Mouse (Mus musculus): ENCODE data around the gene Tmem256. TPM values are rescaled to one million over a fixed set of nuclear protein-coding genes. Genes with fewer than 3 reads are reported as not detected.
A peak's percentile ranks its signal among the peaks of the same experiment; 100 is the strongest.

Tmem256 gene
- total and polyA plus RNA-seq, 3 experiments = 202 to 513 (median 434) TPM

DNA sequence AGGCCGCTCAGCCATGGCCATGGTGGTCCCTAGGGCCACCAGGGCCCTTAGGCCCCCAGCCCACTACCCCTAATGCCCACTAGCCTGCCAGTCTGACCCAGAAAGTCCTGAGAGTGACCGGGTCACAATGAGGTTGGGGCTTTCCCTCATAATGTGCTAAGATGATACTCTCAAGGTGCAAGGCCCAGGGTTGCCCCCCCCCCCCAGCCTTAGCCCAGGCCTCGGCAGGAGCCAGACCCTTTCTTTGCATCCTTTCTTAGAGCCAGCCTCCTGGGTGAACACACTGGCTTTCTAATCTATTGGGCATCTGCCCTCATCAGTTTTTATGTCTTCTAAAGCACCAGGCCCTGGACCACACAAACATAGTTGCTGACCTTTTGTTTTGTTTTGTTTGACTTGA, 16.2 kb upstream of the Tmem256 start, which contains the start of gene Spem1:
TSS of gene Spem1 (minus strand) at position 101 of the 400 bp plus-strand sequence.
- peaks cover 44% of the 10 kb centered on the region for H3K27me3 ChIP-seq (ENCODE audit: insufficient read depth, low read length)
- DNase-seq (ENCODE audit: low spot score) (no peak), ATAC-seq (ENCODE audit: extremely low read depth, insufficient number of reproducible peaks, low FRiP score, poor library complexity, severe bottlenecking) (no peak)
- H3K4me3 ChIP-seq (ENCODE audit: low read depth, low read length) = no peak within 1 kb of the TSS
- H3K4me1 ChIP-seq (ENCODE audit: insufficient read depth, low read depth, low read length) = no peaks in the 10 kb centered on the region; the same call in 1 of the 2 replicates
- peaks cover 24% of the 10 kb centered on the region for H3K36me3 ChIP-seq (replicated peaks)
- TF ChIP-seq CTCF (IDR thresholded peaks at IDR 0.05; ENCODE audit: low read depth, low read length) = no peak
- no peak for TF ChIP-seq GATA1 (IDR thresholded peaks at IDR 0.05; ENCODE audit: borderline replicate concordance, low read length)
- no peak for TF ChIP-seq POLR2AphosphoS5 (IDR thresholded peaks at IDR 0.05; ENCODE audit: insufficient replicate concordance, low read depth, low read length)
- TF ChIP-seq GATA2 (IDR thresholded peaks at IDR 0.05; ENCODE audit: borderline replicate concordance, low read depth, low read length) = no peak
- TF ChIP-seq TAL1 (conservative IDR thresholded peaks at IDR 0.05; ENCODE audit: low read depth, low read length) = no peak
- peaks cover 8% of the 10 kb centered on the region for H3K9me3 ChIP-seq (replicated peaks)

DNA sequence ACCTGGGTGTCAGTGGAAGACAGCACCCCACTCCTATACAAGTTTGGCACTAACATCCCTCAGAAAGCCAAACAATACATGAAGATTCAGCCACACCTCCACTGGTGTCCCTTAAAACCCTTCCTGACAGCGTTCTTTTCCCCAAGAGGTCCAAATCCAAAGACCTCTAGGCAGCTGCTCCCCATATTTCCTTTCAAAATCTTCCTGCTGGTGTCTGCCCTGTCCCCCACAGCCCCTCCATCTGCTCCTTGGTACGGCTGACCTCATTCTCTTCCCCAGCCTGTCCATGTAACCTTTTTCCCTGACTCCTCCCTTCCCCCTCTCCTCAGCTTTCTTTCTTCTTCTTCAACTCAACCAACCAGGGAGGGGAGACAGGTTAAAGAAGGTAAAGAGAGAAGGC, 14.9 kb upstream of the Tmem256 start:
- no peak overlapping the region for H3K4me3 ChIP-seq (ENCODE audit: low read depth, low read length)
- peaks cover 37% of the 10 kb centered on the region for H3K36me3 ChIP-seq (replicated peaks)
- no peaks in the 10 kb centered on the region; the same call in 1 of the 2 replicates for H3K4me1 ChIP-seq (ENCODE audit: insufficient read depth, low read depth, low read length)
- no peak for ATAC-seq (ENCODE audit: extremely low read depth, insufficient number of reproducible peaks, low FRiP score, poor library complexity, severe bottlenecking)
- TF ChIP-seq TAL1 (conservative IDR thresholded peaks at IDR 0.05; ENCODE audit: low read depth, low read length) (no peak), GATA2 (IDR thresholded peaks at IDR 0.05; ENCODE audit: borderline replicate concordance, low read depth, low read length) (no peak), POLR2AphosphoS5 (IDR thresholded peaks at IDR 0.05; ENCODE audit: insufficient replicate concordance, low read depth, low read length) (no peak), GATA1 (IDR thresholded peaks at IDR 0.05; ENCODE audit: borderline replicate concordance, low read length) (no peak), CTCF (IDR thresholded peaks at IDR 0.05; ENCODE audit: low read depth, low read length) (no peak)
- H3K9me3 ChIP-seq (replicated peaks) = peaks cover 10% of the 10 kb centered on the region
- DNase-seq (ENCODE audit: low spot score) = no peak
- H3K27me3 ChIP-seq (ENCODE audit: insufficient read depth, low read length) = peaks cover 49% of the 10 kb centered on the region

DNA sequence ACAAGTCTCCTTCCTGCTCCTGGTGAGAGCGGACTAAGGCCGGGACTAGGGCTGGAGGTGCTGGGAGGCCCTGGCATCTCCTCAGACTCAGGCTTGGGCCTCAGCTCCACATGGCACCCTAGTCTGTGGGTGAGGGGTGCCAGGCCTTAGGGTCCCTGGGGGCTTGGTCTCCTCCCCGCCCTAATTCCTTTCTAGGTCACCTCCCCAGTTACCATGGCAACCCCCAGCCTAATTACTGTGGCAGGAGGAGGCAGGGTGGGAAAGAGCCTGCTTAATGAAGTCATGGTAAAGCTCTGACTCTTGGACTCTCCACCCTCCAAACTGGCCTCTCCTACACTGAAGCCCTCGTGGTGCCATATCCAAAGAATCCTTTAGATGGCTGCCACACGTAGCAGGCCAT, 9.5 kb upstream of the Tmem256 start:
- TF ChIP-seq POLR2AphosphoS5 (IDR thresholded peaks at IDR 0.05; ENCODE audit: insufficient replicate concordance, low read depth, low read length) (no peak), GATA2 (IDR thresholded peaks at IDR 0.05; ENCODE audit: borderline replicate concordance, low read depth, low read length) (no peak), TAL1 (conservative IDR thresholded peaks at IDR 0.05; ENCODE audit: low read depth, low read length) (no peak), CTCF (IDR thresholded peaks at IDR 0.05; ENCODE audit: low read depth, low read length) (no peak), GATA1 (IDR thresholded peaks at IDR 0.05; ENCODE audit: borderline replicate concordance, low read length) (no peak)
- Histone ChIP-seq H3K9me3 (replicated peaks) (peaks cover 10% of the 10 kb centered on the region), H3K27me3 (ENCODE audit: insufficient read depth, low read length) (peaks cover 59% of the 10 kb centered on the region), H3K4me1 (ENCODE audit: insufficient read depth, low read depth, low read length) (peaks cover 16% of the 10 kb centered on the region), H3K4me3 (ENCODE audit: low read depth, low read length) (no peak overlapping the region), H3K36me3 (replicated peaks) (peaks cover 46% of the 10 kb centered on the region)
- ATAC-seq (ENCODE audit: extremely low read depth, insufficient number of reproducible peaks, low FRiP score, poor library complexity, severe bottlenecking) (no peak), DNase-seq (ENCODE audit: low spot score) (no peak)

DNA sequence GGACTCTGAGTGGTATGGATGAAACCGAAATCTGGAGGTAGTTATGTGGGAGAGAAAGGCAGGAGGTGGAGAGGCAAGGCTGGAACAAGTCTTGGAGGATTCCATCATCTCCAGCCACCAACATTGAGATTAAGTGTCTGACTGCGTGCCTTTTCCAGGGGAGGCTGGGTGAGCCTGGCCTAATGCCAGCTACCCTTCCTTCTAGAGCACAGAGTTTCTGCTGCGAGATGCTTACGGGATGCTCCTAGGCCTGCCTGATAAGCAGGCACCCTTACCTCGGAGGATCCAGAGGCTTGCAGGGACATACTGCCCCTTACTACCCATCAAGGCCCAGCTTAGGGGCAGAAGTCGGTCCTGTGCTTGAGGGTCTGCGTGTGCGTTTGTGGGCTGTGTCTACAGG, 4.8 kb upstream of the Tmem256 start:
- Histone ChIP-seq H3K9me3 (replicated peaks) (no peaks in the 10 kb centered on the region), H3K4me1 (ENCODE audit: insufficient read depth, low read depth, low read length) (peaks cover 54% of the 10 kb centered on the region), H3K36me3 (replicated peaks) (peaks cover 8% of the 10 kb centered on the region), H3K4me3 (ENCODE audit: low read depth, low read length) (peak overlapping the region; percentile 67), H3K27me3 (ENCODE audit: insufficient read depth, low read length) (peaks cover 60% of the 10 kb centered on the region)
- ATAC-seq (ENCODE audit: extremely low read depth, insufficient number of reproducible peaks, low FRiP score, poor library complexity, severe bottlenecking) (no peak), DNase-seq (ENCODE audit: low spot score) (no peak)
- TF ChIP-seq POLR2AphosphoS5 (IDR thresholded peaks at IDR 0.05; ENCODE audit: insufficient replicate concordance, low read depth, low read length) (no peak), CTCF (IDR thresholded peaks at IDR 0.05; ENCODE audit: low read depth, low read length) (no peak), TAL1 (conservative IDR thresholded peaks at IDR 0.05; ENCODE audit: low read depth, low read length) (no peak), GATA1 (IDR thresholded peaks at IDR 0.05; ENCODE audit: borderline replicate concordance, low read length) (no peak), GATA2 (IDR thresholded peaks at IDR 0.05; ENCODE audit: borderline replicate concordance, low read depth, low read length) (no peak)

DNA sequence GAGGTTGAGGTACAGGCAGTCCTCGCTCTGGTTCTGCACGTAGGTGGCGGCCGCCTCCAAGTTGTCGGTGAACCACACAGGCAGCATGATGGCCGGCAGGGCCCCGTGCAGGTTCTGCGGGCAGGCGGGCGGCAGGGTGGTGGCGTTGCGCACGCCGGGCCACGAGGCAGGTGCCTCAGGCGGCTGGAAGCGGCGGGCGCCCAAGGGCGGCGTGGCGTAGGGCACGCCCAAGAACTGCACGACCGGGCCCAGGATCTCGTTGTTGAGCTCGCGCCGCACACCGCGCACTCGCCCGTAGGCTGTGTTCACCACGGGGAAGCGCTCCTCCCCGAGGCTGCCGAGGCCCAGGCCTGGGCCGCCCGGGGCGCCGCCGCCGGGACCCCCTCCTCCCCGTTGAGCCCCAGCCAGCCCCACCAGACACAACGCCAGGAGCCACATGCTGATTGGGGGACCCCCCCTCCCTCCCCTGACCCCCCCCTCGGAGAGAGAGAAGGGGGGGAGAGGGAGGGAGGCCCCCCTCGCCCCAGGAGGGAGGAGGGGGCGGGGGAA, 4.2 kb upstream of the Tmem256 start:
- DNase-seq (ENCODE audit: low spot score) (no peak), ATAC-seq (ENCODE audit: extremely low read depth, insufficient number of reproducible peaks, low FRiP score, poor library complexity, severe bottlenecking) (no peak)
- TF ChIP-seq GATA2 (IDR thresholded peaks at IDR 0.05; ENCODE audit: borderline replicate concordance, low read depth, low read length) (no peak), GATA1 (IDR thresholded peaks at IDR 0.05; ENCODE audit: borderline replicate concordance, low read length) (no peak), CTCF (IDR thresholded peaks at IDR 0.05; ENCODE audit: low read depth, low read length) (no peak), TAL1 (conservative IDR thresholded peaks at IDR 0.05; ENCODE audit: low read depth, low read length) (no peak), POLR2AphosphoS5 (IDR thresholded peaks at IDR 0.05; ENCODE audit: insufficient replicate concordance, low read depth, low read length) (no peak)
- Histone ChIP-seq H3K36me3 (replicated peaks) (peaks cover 4% of the 10 kb centered on the region), H3K4me1 (ENCODE audit: insufficient read depth, low read depth, low read length) (peaks cover 57% of the 10 kb centered on the region), H3K4me3 (ENCODE audit: low read depth, low read length) (peak overlapping the region; percentile 67), H3K9me3 (replicated peaks) (no peaks in the 10 kb centered on the region), H3K27me3 (ENCODE audit: insufficient read depth, low read length) (peaks cover 55% of the 10 kb centered on the region)

DNA sequence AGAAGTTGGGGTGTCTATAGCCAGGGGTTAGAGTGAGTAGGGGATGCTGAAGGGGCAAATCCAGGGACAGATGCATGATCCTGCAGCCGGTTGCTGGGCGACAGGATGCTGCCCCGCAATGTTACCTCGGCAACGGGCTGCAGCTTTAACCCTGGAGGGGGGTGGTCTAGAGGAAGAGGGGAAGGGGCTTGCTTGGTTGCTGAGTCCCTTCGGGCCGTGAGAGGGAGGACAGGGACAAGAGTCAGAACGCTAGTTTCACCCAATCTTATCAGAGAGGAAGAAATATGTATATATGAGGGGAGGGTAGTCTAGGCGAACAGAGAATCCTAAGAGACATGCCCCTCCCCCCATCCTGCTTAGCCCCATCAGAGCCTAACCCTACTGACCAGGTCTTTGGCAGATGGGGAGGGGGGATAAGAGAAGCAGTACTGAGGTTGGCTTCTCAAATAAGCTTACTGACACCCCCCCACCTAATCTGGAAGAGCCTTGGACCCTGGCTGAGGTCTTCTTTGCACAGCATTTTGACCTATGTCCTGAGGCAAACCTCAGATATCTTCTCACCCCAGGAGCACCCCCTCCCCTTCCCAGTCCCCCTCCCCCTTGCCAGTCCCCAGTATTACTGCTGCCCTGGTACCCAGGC, 2.9 kb upstream of the Tmem256 start:
- ATAC-seq (ENCODE audit: extremely low read depth, insufficient number of reproducible peaks, low FRiP score, poor library complexity, severe bottlenecking) (no peak), DNase-seq (ENCODE audit: low spot score) (no peak)
- Histone ChIP-seq H3K9me3 (replicated peaks) (no peaks in the 10 kb centered on the region), H3K27me3 (ENCODE audit: insufficient read depth, low read length) (peaks cover 50% of the 10 kb centered on the region), H3K36me3 (replicated peaks) (peaks cover 8% of the 10 kb centered on the region), H3K4me3 (ENCODE audit: low read depth, low read length) (no peak overlapping the region), H3K4me1 (ENCODE audit: insufficient read depth, low read depth, low read length) (peaks cover 67% of the 10 kb centered on the region)
- no peak for TF ChIP-seq GATA1 (IDR thresholded peaks at IDR 0.05; ENCODE audit: borderline replicate concordance, low read length)
- TF ChIP-seq CTCF (IDR thresholded peaks at IDR 0.05; ENCODE audit: low read depth, low read length) = no peak
- TF ChIP-seq POLR2AphosphoS5 (IDR thresholded peaks at IDR 0.05; ENCODE audit: insufficient replicate concordance, low read depth, low read length) = no peak
- no peak for TF ChIP-seq GATA2 (IDR thresholded peaks at IDR 0.05; ENCODE audit: borderline replicate concordance, low read depth, low read length)
- no peak for TF ChIP-seq TAL1 (conservative IDR thresholded peaks at IDR 0.05; ENCODE audit: low read depth, low read length)
